Mouse (Mus musculus): ENCODE results near the gene Brwd1.
"Not testable (repeated sequence)": the region's sequence is repeated elsewhere in the genome, so short reads cannot be mapped to it uniquely, and the experiment has no call there.

Gene Brwd1

DNA sequence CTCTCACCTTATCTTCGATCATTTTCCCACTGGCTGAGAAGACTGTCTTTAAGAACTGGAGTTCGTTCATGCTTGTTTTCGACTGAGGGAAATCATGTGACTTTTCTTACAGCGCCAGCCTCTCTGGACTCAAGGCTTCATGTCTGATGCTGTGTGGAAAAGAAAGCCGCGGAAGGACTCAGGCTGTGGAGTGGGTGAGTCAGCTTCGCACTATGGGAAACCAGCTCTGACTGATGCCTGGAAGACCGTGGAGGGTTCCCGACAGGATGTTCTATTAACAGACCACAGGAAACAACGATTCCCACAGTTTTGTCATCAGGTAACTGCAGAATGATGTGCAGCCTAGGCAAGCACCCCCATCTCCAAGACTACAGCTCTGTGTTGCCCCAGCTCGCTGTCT is 114.9 kb downstream of the Brwd1 start:
- no peak for DNase-seq

DNA sequence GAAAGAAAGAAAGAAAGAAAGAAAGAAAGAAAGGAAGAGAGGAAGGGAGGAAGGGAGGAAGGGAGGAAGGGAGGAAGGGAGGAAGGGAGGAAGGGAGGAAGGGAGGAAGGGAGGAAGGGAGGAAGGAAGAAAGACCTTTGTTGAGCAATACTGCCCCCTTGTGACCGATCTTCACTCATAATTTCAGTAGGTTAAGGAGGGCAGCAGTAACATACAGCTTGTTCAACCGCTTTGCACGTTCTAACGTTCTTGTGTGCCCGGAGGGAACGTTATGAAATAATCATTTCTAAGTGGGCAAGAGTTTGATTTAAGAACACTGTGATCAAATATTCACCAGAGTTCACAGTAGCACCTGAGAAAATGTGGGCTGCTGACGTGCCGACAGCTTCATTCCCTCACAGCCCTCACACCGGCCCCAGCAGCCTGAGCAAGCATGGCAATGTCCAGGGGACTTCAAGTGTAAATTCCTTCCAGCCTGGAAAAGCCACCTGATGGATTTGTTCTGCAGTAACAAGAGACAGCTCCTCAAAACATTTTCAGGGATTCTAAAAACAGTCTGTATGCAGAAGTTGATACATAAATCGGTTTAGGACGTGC is 117.8 kb downstream of the Brwd1 start:
- peak; percentile 60 for DNase-seq

DNA sequence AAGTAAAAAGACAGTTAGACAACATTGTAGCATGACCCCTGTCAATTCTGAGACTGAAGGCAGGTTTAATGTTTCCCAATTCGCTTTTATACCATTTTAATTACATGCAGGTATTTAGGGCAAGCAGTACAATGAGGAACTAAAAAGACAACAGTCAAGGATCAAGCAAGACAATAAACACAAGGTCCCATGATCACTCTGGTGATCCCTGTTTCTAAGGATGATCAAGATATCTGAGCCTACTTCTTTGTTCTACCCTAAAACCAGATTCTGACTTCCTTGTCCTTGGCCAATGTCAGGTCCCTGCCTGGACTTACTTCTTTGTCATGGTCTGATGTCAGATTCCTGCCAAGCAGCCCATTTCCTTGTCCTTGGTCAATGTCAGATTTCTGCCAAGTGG is 120.8 kb downstream of the Brwd1 start:
- DNase-seq: not testable (repeated sequence)

DNA sequence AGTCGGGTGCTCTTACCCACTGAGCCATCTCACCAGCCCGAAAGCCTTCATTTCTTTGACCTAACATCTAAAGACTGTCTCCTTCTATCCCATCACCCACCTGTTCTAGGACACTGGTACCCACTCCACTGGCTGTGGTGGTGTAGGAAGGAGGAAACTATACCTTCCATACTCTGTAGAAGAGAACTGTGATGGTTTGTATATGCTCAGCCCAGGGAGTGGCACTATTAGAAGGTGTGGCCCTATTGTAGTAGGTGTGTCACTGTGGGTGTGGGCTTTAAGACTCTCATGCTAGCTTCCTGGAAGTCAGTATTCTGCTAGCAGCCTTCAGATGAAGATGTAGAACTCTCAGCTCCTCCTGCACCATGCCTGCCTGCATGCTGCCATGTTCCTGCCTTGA is 121.6 kb downstream of the Brwd1 start:
- not testable (repeated sequence) for DNase-seq

DNA sequence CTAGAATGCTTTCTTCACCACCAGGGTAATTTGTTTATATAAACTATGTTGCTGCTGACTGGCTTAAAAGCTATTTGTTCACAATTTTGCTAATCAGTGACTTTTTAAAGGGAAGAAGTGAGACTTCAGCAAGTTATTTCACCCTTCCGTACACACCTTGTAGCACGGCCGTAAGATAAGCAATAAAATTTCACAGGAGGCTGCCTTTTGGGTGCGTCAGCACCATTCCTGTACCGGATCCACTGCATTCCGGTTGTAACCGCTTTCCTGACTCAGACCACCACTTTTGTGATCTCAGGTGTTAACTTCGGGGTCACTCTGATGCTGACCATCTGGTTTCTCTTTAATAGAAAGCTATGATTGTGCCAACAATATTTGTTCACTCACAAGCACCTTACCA is 124.2 kb downstream of the Brwd1 start:
- DNase-seq: no peak

DNA sequence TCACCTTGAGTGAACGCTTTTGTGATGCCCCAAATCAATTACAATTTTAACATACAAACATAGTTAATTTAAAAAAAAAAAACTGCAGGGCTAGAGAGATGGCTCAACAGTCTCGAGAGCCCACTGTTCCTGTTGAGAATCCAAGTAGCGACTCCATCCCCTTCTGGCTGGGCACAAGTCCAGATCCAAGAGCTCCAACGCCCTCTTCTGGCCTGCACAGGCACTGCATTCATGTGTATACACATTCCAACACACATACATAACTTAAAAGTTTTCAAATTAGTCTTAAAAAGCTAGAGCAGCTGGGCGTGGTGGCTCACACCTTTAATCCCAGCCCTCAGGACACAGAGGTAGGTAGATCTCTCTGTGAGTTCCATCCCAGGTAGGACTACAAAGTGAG is 125.7 kb downstream of the Brwd1 start:
- peak; percentile 15 for DNase-seq

DNA sequence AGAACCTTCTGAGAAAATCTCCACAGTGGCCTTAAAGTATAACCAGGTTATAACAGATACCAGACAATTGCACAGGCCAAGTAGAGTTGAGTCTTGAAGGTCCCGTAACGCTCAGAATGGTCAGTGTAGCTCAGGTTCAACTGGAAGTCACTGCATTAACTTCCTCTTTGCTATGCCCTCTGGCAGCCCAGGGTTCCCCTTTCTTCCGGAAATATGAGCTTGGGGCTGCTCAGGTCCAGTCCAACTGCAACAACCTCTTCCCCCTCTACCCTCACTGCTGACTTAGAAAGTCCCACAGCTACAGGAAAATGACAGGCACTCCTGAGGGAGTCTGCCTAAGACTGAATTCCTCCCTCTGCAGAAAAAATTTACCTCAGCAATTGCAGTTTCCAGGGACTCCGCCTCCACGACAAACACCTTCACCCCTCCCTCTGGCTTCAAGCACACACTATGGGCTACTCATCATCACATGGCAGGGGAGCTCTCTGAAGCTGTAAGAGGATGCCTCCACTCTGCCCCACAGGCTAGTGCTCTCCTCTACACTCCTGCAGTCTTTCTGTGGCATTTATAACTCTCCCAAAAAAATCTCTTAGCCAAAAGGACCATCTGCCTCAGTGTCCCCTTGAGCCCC is 126.5 kb downstream of the Brwd1 start:
- no peak for DNase-seq

DNA sequence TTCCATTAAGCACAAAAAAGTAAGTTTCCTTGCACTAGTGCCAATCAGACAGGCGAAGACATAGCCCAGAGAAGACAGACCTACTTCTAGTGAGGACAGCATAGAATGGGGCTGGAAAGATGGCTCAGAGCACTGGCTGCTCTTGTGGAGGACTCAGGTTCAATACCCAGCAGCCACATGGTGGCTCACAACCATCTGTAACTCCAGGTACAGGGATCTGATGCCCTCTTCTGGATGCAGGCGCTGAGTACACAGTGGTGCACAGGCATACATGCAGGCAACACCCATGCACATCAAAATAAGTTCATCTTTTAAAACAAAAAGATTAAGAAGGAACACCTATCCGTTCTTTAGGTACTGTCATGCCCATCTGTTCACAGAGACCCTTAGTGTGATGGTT is 128.0 kb downstream of the Brwd1 start:
- DNase-seq: no peak

DNA sequence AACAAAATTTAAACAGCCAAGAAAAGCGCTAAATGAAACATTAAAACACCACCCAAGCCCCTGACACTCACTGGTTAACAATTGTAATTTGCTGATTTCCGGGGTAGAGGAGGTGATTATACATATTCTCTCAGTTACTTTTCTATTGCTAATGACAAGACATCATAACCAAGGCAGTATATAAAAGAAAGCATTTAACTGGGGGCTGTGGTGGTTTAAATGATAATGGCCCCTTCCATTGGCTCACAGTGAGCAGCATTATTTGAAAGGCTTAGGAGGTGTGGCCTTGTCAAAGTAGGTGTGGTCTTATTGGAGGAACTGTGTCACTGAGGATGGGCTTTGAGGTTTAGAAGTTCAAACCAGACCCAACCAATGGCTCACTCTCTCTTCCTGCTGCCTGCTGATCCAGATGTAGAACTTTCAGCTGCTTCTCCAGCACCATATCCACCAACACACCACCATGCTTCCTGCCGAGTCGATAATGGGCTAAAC is 129.1 kb downstream of the Brwd1 start:
- DNase-seq: no peak

DNA sequence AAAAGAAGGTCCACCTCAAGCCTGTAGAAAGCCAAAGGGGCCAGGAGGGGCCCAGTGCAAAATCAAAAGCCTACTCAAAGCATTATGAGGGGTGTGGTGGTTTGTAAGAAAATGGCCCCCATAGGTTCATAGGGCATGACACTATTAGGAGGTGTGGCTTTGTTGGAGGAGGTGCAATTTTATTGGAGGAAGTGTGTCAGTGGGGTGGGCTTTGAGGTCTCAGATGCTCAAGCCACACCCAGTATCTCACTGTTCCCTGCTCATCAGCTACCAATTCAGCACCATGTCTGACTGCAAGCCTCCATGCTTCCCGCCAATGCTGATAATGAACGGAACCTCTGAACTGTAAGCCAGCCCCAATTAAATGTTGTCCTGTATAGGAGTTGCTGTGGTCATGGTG is 130.9 kb downstream of the Brwd1 start:
- DNase-seq: no peak

DNA sequence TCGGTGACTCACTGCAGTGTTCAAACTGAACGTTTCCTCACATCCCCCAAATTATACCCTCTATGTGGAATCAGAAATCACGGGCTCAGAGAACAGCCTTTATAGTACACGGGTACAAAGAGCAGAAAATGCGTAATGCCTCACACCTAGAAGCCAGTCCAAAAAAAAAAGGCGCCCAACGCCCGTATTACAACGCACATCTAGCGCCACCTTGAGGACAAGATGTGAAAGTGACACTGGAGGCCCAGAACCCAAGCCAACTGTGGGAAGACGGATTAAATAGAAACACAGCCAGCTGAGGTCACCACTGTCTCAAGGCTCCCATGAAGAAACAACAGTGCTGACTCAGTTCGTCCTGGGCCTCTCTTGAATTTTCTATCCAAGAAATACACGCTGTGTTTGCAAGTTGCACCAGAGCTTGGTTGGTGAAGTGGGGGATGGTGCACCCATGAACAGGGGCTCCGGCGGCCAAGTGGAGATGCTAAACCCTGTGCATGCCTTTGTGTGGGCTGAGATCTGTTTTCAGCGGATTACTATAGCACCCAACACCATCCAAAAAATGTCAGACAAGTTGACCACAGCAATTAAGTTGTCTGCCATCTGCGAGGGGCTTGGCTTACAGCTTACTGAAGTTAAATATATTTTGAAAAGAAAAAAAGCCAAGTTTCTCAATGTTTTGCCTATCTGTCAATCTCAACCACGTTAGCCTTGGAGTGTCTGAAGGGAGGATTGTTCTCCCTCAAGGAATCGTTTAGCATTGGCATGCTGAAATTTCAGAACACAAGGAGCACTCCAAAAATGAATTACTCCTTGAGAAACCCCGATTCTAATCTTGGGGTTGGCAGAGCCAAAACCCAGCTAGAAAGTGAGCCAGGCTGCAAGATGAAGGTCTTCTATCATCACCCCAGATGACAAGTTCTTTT is 136.7 kb downstream of the Brwd1 start:
- DNase-seq: peak; percentile 81

DNA sequence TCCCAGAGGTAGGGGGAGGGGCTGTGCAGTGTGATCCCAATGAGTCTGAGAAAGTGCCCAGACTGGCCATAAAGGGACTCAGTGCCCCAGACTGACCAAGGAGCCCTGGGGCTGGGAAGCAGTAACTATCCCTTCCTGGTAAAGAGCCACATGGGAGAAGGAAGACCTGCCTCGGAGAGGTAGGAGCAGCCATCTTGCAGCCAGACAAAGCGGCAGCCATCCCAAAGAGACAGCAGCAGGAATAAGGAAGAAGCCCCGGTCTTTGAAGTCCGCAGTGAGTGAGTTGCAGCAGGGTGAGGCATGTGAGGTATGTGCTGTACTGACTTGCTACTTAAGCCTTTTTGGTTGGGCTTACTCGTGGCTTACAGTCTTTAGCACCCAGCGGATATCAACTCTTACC is 139.1 kb downstream of the Brwd1 start:
- no peak for DNase-seq

All from kidney, postnatal 10 days (tissue).